Mouse (Mus musculus): ENCODE measurements around the gene Fcgr3. TPM values are rescaled to one million over a fixed set of nuclear protein-coding genes. Genes with fewer than 3 reads are reported as not detected.
A peak's percentile ranks its signal among the peaks of the same experiment; 100 is the strongest.

Gene Fcgr3
- total RNA-seq, 1 experiment: 0.40 TPM

GRCm38 (mm10) chr1:171043594-171044153 lies 21.1 kb downstream of the Fcgr3 start:
- Histone ChIP-seq H3K9ac (ENCODE audit: insufficient read depth, low read depth, low read length, poor library complexity, severe bottlenecking) (no peak overlapping the region), H3K9me3 (ENCODE audit: control insufficient read depth, insufficient read depth, low read depth, low read length) (peaks cover 4% of the 10 kb centered on the region; the same call in 1 of the 2 replicates), H3K4me3 (ENCODE audit: insufficient read depth in 1 of 2, low read depth in 1 of 2, low read length in 2 of 2, poor library complexity in 1 of 2, severe bottlenecking in 1 of 2) (no peak overlapping the region), H3K27ac (ENCODE audit: insufficient read depth, low read depth, low read length, poor library complexity, severe bottlenecking) (no peak overlapping the region), H3K4me1 (ENCODE audit: control insufficient read depth in 2 of 2, insufficient read depth in 2 of 2, low read length in 2 of 2, poor library complexity in 1 of 2) (no peaks in the 10 kb centered on the region), H3K36me3 (ENCODE audit: control insufficient read depth, insufficient read depth, low read length, poor library complexity, severe bottlenecking) (no peaks in the 10 kb centered on the region)
- DNase-seq (ENCODE audit: low read depth, low spot score): no peak
- no peak for TF ChIP-seq CHD2 (IDR thresholded peaks at IDR 0.05; ENCODE audit: low read depth, low read length)
- TF ChIP-seq HCFC1 (IDR thresholded peaks at IDR 0.05; ENCODE audit: borderline replicate concordance, insufficient read depth, low read length): no peak
- TF ChIP-seq ZC3H11A (IDR thresholded peaks at IDR 0.05; ENCODE audit: borderline replicate concordance, low read depth, low read length): no peak
- TF ChIP-seq MAFK (IDR thresholded peaks at IDR 0.05; ENCODE audit: insufficient read depth, low read depth, low read length): no peak
- no peak for TF ChIP-seq ZNF384 (IDR thresholded peaks at IDR 0.05; ENCODE audit: low read depth, low read length)
- in situ Hi-C loops (cut with MboI; ENCODE audit: low sequenced_read_pairs in 2 of 2, unreplicated experiment in 2 of 2): no loop called here

GRCm38 (mm10) chr1:171039880-171040279 lies 24.9 kb downstream of the Fcgr3 start:
- no peak overlapping the region for H3K27ac ChIP-seq (ENCODE audit: insufficient read depth, low read depth, low read length, poor library complexity, severe bottlenecking)
- H3K4me1 ChIP-seq (ENCODE audit: control insufficient read depth in 2 of 2, insufficient read depth in 2 of 2, low read length in 2 of 2, poor library complexity in 1 of 2): no peaks in the 10 kb centered on the region
- in situ Hi-C loops (cut with MboI; ENCODE audit: low sequenced_read_pairs in 2 of 2, unreplicated experiment in 2 of 2): no loop called here
- no peak overlapping the region for H3K4me3 ChIP-seq (ENCODE audit: insufficient read depth in 1 of 2, low read depth in 1 of 2, low read length in 2 of 2, poor library complexity in 1 of 2, severe bottlenecking in 1 of 2)
- no peak overlapping the region for H3K9ac ChIP-seq (ENCODE audit: insufficient read depth, low read depth, low read length, poor library complexity, severe bottlenecking)
- no peak for DNase-seq (ENCODE audit: low read depth, low spot score)
- no peak for TF ChIP-seq CHD2 (IDR thresholded peaks at IDR 0.05; ENCODE audit: low read depth, low read length)
- no peak for TF ChIP-seq ZC3H11A (IDR thresholded peaks at IDR 0.05; ENCODE audit: borderline replicate concordance, low read depth, low read length)
- TF ChIP-seq MAFK (IDR thresholded peaks at IDR 0.05; ENCODE audit: insufficient read depth, low read depth, low read length): no peak
- no peaks in the 10 kb centered on the region for H3K36me3 ChIP-seq (ENCODE audit: control insufficient read depth, insufficient read depth, low read length, poor library complexity, severe bottlenecking)
- 0 out of 2 replicates have a peak, but pooled peaks cover 1% of the 10 kb centered on the region for H3K9me3 ChIP-seq (ENCODE audit: control insufficient read depth, insufficient read depth, low read depth, low read length)

- H3K9me3 ChIP-seq (ENCODE audit: control insufficient read depth, insufficient read depth, low read depth, low read length): 0 out of 2 replicates have a peak, but pooled peaks cover 1% of the 10 kb centered on the region
- peak; percentile 52 for DNase-seq (ENCODE audit: low read depth, low spot score)
- TF ChIP-seq ZNF384 (IDR thresholded peaks at IDR 0.05; ENCODE audit: low read depth, low read length) (no peak), CHD2 (IDR thresholded peaks at IDR 0.05; ENCODE audit: low read depth, low read length) (no peak), HCFC1 (IDR thresholded peaks at IDR 0.05; ENCODE audit: borderline replicate concordance, insufficient read depth, low read length) (no peak), MAFK (IDR thresholded peaks at IDR 0.05; ENCODE audit: insufficient read depth, low read depth, low read length) (no peak), ZC3H11A (IDR thresholded peaks at IDR 0.05; ENCODE audit: borderline replicate concordance, low read depth, low read length) (no peak)
- in situ Hi-C loops (cut with MboI; ENCODE audit: low sequenced_read_pairs in 2 of 2, unreplicated experiment in 2 of 2): no loop called here
- H3K9ac ChIP-seq (ENCODE audit: insufficient read depth, low read depth, low read length, poor library complexity, severe bottlenecking): no peak overlapping the region
- H3K4me1 ChIP-seq (ENCODE audit: control insufficient read depth in 2 of 2, insufficient read depth in 2 of 2, low read length in 2 of 2, poor library complexity in 1 of 2): no peaks in the 10 kb centered on the region
- peak overlapping the region in 1 of 2 experiments; percentile 91; a peak in 3 of 4 replicates for H3K4me3 ChIP-seq (ENCODE audit: insufficient read depth in 1 of 2, low read depth in 1 of 2, low read length in 2 of 2, poor library complexity in 1 of 2, severe bottlenecking in 1 of 2)
- H3K36me3 ChIP-seq (ENCODE audit: control insufficient read depth, insufficient read depth, low read length, poor library complexity, severe bottlenecking): no peaks in the 10 kb centered on the region
- H3K27ac ChIP-seq (ENCODE audit: insufficient read depth, low read depth, low read length, poor library complexity, severe bottlenecking): no peak overlapping the region
These were observed 25.6 kb downstream of the Fcgr3 start for GRCm38 (mm10) chr1:171039135-171039534.

GRCm38 (mm10) chr1:171037861-171038721 lies 26.6 kb downstream of the Fcgr3 start:
- Histone ChIP-seq H3K4me3 (ENCODE audit: insufficient read depth in 1 of 2, low read depth in 1 of 2, low read length in 2 of 2, poor library complexity in 1 of 2, severe bottlenecking in 1 of 2) (peak overlapping the region; percentile 91 to 98), H3K27ac (ENCODE audit: insufficient read depth, low read depth, low read length, poor library complexity, severe bottlenecking) (no peak overlapping the region), H3K4me1 (ENCODE audit: control insufficient read depth in 2 of 2, insufficient read depth in 2 of 2, low read length in 2 of 2, poor library complexity in 1 of 2) (no peaks in the 10 kb centered on the region), H3K36me3 (ENCODE audit: control insufficient read depth, insufficient read depth, low read length, poor library complexity, severe bottlenecking) (no peaks in the 10 kb centered on the region), H3K9ac (ENCODE audit: insufficient read depth, low read depth, low read length, poor library complexity, severe bottlenecking) (peak overlapping the region; percentile 92), H3K9me3 (ENCODE audit: control insufficient read depth, insufficient read depth, low read depth, low read length) (no peaks in the 10 kb centered on the region)
- DNase-seq (ENCODE audit: low read depth, low spot score): peak; percentile 52
- in situ Hi-C loops (cut with MboI; ENCODE audit: low sequenced_read_pairs in 2 of 2, unreplicated experiment in 2 of 2): no loop called here
- TF ChIP-seq ZNF384 (IDR thresholded peaks at IDR 0.05; ENCODE audit: low read depth, low read length) (no peak), MAFK (IDR thresholded peaks at IDR 0.05; ENCODE audit: insufficient read depth, low read depth, low read length) (peak; percentile 85)
